Mouse (Mus musculus) activated CD4-positive, CD25-positive, alpha-beta regulatory T cell, adult 4 months (primary cell): ENCODE measurements around the gene Agtrap. TPM values are rescaled to one million over a fixed set of nuclear protein-coding genes. Genes with fewer than 3 reads are reported as not detected.

Source experiments
- ATAC-seq: one replicate; pipeline ENCODE4 v1.8.0; 2017
- polyA plus RNA-seq, 2 experiments: library from polyadenylated mRNA; unstranded; fragments of 100-300 nt; shearing (Covaris generic); gene quantifications; one replicate each; pipeline ENCODE4 v1.2.1; 2017

Gene Agtrap
- polyA plus RNA-seq, 2 experiments from 2014 or later = 16.7 to 17.4 TPM

DNA sequence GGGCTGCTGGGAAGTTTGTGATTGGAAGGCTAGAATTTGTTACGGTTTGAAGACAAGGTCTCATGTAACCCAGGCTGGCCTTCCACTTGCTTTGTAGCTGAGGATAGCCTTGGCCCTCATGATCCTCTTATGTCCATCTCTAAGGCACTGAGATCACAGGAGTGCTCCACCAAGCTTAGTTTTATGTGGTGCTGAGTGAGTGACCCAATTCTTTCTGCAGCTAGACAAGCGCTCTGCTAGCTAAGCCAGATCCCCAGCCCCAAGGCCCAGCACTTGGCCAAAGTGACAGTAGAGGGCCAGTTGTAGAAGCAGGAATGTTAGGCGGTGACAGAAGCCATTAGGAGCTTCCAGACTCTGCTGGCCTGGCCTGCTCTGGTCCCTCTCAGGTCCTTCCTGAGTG lies 16.3 kb upstream of the Agtrap start:
- ATAC-seq = no peak

GRCm38 (mm10) chr4:148101801-148102527 lies 14.1 kb upstream of the Agtrap start:
- ATAC-seq = peak; percentile 43

DNA sequence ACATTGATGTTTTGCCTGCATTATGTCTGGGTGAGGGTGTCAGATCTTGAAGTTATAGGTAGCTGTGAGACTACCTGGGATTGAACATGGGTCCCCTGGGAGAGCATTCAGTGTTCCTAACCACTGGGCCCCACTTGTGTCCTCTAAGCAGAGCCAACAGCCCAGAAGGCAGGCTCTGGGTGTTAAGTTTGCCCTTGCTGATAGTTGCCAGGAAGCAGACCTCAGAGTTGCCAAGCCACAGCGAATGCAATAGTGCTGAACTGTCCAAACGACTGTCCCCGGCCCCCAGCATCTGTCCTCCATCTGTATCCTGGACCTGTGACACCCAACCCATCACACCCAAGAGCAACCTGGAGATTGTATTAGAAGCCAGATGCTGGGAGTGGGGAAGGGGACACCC lies 10.8 kb upstream of the Agtrap start:
- ATAC-seq = no peak

GRCm38 (mm10) chr4:148097936-148098335 lies 10.1 kb upstream of the Agtrap start:
- ATAC-seq = no peak

DNA sequence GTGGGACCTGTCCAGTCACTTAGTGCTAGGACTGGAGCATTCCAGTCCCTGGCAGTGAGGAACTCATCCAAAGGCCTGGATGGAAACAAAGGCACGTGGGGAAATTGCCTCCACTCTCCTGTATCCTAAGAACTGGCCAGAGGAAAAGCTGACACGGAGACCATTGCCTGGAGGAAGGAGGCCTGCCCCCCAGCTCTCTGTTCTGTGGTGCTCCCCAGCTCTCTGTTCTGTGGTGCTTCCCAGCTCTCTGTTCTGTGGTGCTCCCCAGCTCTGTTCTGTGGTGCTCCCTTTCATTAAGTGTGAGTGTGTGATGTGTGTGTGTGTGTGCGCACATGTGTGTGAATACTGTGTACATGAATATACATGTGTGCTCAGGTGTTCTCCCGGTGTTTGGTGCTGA lies 7.2 kb upstream of the Agtrap start:
- ATAC-seq = no peak

DNA sequence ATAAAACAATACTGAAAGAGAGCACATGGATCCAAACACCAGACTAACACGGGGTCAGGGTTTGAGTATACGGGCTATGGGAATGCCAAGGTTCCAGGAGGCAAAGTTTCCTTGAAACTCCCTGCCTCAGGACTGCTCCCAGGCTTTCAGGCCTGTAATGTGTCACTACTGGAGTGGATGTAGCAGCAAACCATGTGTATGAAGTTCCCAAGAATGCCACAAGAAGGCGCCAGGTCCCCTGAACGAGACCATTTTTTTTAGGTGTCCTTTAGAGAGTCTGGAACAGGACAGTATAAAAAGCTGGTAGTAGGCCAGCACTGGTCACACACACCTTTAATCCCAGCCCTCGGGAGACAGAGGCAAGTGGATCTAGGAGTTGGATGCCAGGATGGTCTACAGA lies 6.3 kb upstream of the Agtrap start:
- ATAC-seq = no peak

GRCm38 (mm10) chr4:148092551-148093271 lies 4.9 kb upstream of the Agtrap start:
- ATAC-seq = no peak

DNA sequence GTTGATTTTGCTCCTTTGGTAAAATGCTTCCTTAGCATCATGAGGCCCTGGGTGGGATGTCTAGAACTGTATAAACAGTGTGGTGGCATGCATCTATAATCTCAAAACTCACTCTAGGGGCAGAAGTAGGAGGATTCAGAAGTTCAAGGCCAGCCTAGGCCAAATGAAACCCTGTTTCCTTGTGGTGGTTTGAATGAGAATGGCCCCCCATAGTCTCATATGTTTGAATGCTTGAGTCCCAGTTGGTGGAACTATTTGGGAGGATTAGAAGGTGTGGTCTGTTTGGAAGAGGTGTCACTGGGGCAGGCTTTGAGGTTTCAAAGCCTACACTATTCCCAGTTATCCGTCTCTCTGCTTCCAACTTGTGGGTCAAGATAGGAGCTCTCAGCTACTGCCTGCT lies 3.4 kb upstream of the Agtrap start:
- no peak for ATAC-seq

DNA sequence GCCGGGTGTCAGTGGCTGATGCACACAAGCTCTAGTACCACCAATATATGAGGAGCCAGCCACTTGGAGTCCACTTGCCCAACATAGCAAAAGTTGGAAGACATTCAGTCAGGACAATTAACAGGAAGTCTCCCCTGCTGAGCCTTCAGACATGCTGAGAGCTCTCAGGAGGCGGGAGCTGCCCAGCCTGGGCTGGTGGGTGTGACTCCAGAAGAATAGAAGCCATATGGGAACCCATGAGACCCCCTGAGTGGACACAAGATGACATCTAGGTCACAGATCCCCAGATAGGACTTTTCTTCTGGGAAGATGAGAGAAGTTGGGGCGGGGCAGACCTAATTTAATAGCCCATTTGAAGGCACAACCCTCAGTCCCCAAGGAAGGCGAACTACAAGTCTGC lies 1.3 kb upstream of the Agtrap start:
- ATAC-seq = no peak

GRCm38 (mm10) chr4:148087091-148087906 lies 532 bp downstream of the Agtrap start:
- ATAC-seq = no peak

DNA sequence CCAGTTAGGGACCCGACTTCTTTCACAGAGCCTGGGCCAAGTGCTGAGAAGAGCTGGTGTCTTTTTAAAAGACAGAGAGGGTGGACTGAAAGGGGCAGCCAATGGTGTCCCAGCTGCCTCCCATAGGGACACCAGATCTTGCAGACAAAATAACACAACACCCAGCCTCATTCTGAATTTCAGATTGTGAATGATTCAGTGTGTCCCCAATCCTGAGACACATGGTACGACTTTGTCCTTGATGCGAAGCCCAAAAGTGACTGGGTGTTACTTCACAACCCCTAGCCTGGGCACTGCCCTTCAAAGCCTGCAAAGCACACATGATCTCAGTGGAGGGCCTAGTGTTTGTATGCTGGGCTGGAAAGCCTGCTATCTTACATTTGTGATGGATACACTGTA lies 1.9 kb downstream of the Agtrap start:
- no peak for ATAC-seq

DNA sequence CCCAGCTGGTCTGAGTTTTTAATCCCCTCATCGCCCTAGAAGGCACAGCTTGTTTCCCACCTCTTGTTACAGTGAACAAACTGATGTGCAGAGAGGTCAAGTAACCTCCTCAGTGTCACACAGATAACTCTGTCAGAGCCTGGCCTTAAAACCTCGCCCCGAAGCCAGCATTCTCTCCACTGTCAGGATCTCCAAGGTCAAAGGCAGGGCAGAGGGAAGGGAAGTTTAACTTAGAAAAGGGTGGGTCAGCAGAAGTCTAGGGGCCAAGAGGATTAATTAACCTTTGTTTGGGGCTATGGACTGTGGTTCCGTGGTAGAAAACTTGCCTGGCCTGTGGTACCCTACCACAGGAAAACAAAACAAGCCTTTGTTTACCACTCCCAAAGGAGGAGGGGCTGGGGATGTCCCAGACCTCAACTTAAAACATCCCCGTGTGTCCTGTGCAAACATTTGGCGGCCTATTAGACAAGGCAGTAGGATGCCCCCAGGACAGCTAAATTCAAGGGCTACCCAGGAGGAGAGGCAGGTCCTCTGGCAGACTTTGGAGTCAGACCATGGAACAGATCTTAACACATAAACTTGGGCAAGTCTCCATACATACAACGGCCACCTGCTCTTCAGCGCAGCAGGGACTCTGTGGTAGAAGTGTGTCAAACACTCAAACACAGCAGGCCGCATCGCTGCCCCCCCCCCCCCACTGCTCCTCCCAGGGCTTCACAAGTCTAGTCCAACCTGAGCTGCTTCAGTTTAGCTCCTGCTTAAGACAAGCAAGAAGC lies 2.5 kb downstream of the Agtrap start:
- no peak for ATAC-seq

- ATAC-seq = no peak
These were observed 3.5 kb downstream of the Agtrap start for GRCm38 (mm10) chr4:148084261-148084714.

GRCm38 (mm10) chr4:148083176-148083899 lies 4.5 kb downstream of the Agtrap start:
- no peak for ATAC-seq

DNA sequence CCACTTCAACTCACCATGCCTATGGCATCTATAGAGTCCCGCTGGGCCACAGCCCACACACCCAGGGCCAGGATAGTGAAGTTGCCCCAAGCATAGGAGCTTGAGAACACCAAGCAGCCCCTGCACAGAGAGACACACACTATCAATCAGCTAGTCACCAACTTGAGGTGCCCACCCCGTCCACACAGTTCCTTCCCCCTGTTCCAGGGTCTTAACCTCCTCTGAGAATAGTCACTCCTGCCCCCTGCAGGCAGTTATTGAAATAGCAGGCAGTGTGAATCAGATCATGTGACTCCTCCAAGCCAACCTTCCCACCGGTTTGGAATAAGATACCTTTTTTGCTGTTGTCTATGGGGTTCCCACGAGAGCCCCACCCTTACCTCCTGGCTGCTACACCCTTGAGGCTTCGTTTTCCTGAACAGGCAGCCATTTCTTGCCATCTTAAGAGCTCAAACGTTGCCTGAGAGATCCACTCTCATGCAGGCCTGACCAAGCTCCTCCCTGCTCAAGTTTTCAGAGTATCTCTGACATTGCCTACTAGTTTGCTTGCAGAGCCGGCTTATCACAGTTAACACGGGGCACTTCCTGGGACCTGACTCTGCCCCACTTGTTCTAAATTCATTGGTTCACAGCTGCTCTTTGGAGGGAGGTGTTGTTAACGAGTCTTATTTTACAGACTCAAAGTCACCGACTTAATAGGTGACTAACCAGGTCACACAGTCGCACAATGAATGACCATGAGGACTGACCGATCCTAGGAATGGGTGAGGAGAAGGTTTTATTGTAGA lies 5.4 kb downstream of the Agtrap start:
- ATAC-seq = peak; percentile 76

- no peak for ATAC-seq
These were observed 6.6 kb downstream of the Agtrap start for GRCm38 (mm10) chr4:148081201-148081600.

- no peak for ATAC-seq
These were observed 7.2 kb downstream of the Agtrap start for GRCm38 (mm10) chr4:148080597-148080973.

- no peak for ATAC-seq
These were observed 7.8 kb downstream of the Agtrap start for GRCm38 (mm10) chr4:148079944-148080596.

DNA sequence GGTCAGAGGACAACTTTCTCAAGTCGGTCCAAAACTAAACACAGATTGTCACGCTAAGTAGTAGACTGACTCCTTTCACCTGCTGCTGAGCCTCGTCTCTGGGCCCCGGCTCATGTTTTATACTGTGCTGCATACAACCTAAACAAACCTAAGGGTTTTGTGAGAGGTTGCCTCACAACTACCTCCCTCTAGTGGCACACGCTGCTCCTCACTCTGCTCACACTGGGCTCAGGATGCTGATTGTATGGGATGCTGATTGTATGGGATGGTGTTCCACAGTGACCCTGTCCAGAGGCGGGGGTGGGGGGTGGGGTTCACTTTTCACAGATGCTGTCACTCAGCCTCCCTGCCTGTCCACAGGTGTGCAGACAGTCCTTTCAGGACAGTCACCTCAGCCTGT lies 8.6 kb downstream of the Agtrap start:
- no peak for ATAC-seq

DNA sequence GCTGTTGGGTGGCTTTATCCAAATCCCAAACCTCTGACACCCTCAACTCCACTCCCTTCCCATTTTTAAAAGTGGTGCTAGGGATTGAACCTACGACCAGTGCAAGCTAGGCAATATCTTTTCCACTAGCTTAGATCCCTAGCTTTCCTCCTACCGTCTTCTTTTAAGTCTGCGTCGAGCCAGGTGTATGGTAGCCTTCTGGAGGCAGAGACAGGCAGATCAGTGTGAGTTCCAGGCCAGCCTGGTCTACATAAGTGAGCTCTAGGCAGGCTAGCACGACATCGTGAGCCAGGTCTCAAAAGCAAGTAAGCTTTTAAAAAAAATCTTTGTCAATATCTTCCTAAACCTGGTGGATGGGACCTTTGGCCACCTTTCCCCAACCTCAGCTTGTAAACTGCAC lies 11.9 kb downstream of the Agtrap start:
- ATAC-seq = no peak

DNA sequence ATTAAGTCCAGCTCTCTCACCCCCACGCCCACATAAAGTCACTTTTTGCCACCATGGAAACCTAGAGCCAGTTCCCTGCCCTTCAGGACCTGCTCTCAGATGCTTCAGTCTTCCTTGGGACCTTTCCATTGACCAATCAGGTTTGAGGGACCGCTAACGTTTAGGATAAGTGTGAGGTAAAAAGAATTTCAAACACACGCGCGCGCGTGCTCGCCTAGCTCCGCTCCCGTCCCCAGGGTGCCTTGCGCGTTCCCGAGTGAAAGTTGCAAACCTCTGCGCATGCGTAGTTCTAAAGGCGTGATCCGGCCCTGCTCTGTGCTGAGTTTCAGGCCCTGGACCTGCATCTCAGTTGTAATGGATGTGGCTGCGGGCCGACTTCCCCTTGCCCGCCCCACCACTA lies 12.6 kb downstream of the Agtrap start:
- peak; percentile 47 for ATAC-seq
